Mouse (Mus musculus): ENCODE results near the gene Neurod4. TPM values are rescaled to one million over a fixed set of nuclear protein-coding genes. Genes with fewer than 3 reads are reported as not detected.
"Not testable (repeated sequence)": the region's sequence is repeated elsewhere in the genome, so short reads cannot be mapped to it uniquely, and the experiment has no call there.

The Neurod4 gene
- polyA plus RNA-seq, 1 experiment: not detected

GRCm38 (mm10) chr10:130314110-130314829 lies 34.2 kb upstream of the Neurod4 start:
- H3K4me1 ChIP-seq (ENCODE audit: control insufficient read depth, insufficient read depth, insufficient read length, low read length): no peaks in the 10 kb centered on the region
- TF ChIP-seq POLR2A (IDR thresholded peaks at IDR 0.05; ENCODE audit: low read depth, low read length) (no peak), CTCF (IDR thresholded peaks at IDR 0.05; ENCODE audit: extremely low read depth, insufficient read length, insufficient replicate concordance, low read depth, low read length) (no peak)
- no peaks in the 10 kb centered on the region for H3K27me3 ChIP-seq (ENCODE audit: control insufficient read depth, insufficient read depth, low read length)
- WGBS: 54% methylated on average over 2 of the region's 2 CpGs
- no peak overlapping the region for H3K27ac ChIP-seq (ENCODE audit: insufficient read depth, low read depth, low read length)
- H3K4me3 ChIP-seq (ENCODE audit: low read depth, low read length): no peak overlapping the region
- H3K36me3 ChIP-seq (ENCODE audit: control insufficient read depth, insufficient read depth, low read length): no peaks in the 10 kb centered on the region

- 46% methylated on average over 1 of the region's 1 CpGs for WGBS
- H3K27ac ChIP-seq (ENCODE audit: insufficient read depth, low read depth, low read length): no peak overlapping the region
- no peaks in the 10 kb centered on the region for H3K36me3 ChIP-seq (ENCODE audit: control insufficient read depth, insufficient read depth, low read length)
- H3K4me1 ChIP-seq (ENCODE audit: control insufficient read depth, insufficient read depth, insufficient read length, low read length): no peaks in the 10 kb centered on the region
- TF ChIP-seq CTCF (IDR thresholded peaks at IDR 0.05; ENCODE audit: extremely low read depth, insufficient read length, insufficient replicate concordance, low read depth, low read length) (no peak), POLR2A (IDR thresholded peaks at IDR 0.05; ENCODE audit: low read depth, low read length) (no peak)
- no peak overlapping the region for H3K4me3 ChIP-seq (ENCODE audit: low read depth, low read length)
- H3K27me3 ChIP-seq (ENCODE audit: control insufficient read depth, insufficient read depth, low read length): no peaks in the 10 kb centered on the region
These were observed 33.5 kb upstream of the Neurod4 start for GRCm38 (mm10) chr10:130313531-130313930.

- Histone ChIP-seq H3K4me3 (ENCODE audit: low read depth, low read length) (no peak overlapping the region), H3K4me1 (ENCODE audit: control insufficient read depth, insufficient read depth, insufficient read length, low read length) (no peaks in the 10 kb centered on the region), H3K36me3 (ENCODE audit: control insufficient read depth, insufficient read depth, low read length) (no peaks in the 10 kb centered on the region), H3K27me3 (ENCODE audit: control insufficient read depth, insufficient read depth, low read length) (no peaks in the 10 kb centered on the region), H3K27ac (ENCODE audit: insufficient read depth, low read depth, low read length) (no peak overlapping the region)
- WGBS: 69% methylated on average over 2 of the region's 2 CpGs
- no peak for TF ChIP-seq CTCF (IDR thresholded peaks at IDR 0.05; ENCODE audit: extremely low read depth, insufficient read length, insufficient replicate concordance, low read depth, low read length)
- TF ChIP-seq POLR2A (IDR thresholded peaks at IDR 0.05; ENCODE audit: low read depth, low read length): no peak
These were observed 31.6 kb upstream of the Neurod4 start for GRCm38 (mm10) chr10:130311534-130312227.

GRCm38 (mm10) chr10:130304138-130304537 lies 24.1 kb upstream of the Neurod4 start:
- not testable (repeated sequence) for H3K27ac ChIP-seq (ENCODE audit: insufficient read depth, low read depth, low read length); H3K27me3 ChIP-seq (ENCODE audit: control insufficient read depth, insufficient read depth, low read length); H3K4me3 ChIP-seq (ENCODE audit: low read depth, low read length); H3K4me1 ChIP-seq (ENCODE audit: control insufficient read depth, insufficient read depth, insufficient read length, low read length); H3K36me3 ChIP-seq (ENCODE audit: control insufficient read depth, insufficient read depth, low read length)
- 72% methylated on average over 4 of the region's 5 CpGs for WGBS

GRCm38 (mm10) chr10:130298748-130299147 lies 18.7 kb upstream of the Neurod4 start:
- not testable (repeated sequence) for H3K36me3 ChIP-seq (ENCODE audit: control insufficient read depth, insufficient read depth, low read length); H3K4me1 ChIP-seq (ENCODE audit: control insufficient read depth, insufficient read depth, insufficient read length, low read length); H3K4me3 ChIP-seq (ENCODE audit: low read depth, low read length); H3K27ac ChIP-seq (ENCODE audit: insufficient read depth, low read depth, low read length); H3K27me3 ChIP-seq (ENCODE audit: control insufficient read depth, insufficient read depth, low read length)
- 19% methylated on average over 4 of the region's 4 CpGs for WGBS

- H3K27ac ChIP-seq (ENCODE audit: insufficient read depth, low read depth, low read length): no peak overlapping the region
- no peaks in the 10 kb centered on the region for H3K36me3 ChIP-seq (ENCODE audit: control insufficient read depth, insufficient read depth, low read length)
- WGBS: 18% methylated on average over 3 of the region's 3 CpGs
- H3K4me3 ChIP-seq (ENCODE audit: low read depth, low read length): no peak overlapping the region
- no peaks in the 10 kb centered on the region for H3K4me1 ChIP-seq (ENCODE audit: control insufficient read depth, insufficient read depth, insufficient read length, low read length)
- H3K27me3 ChIP-seq (ENCODE audit: control insufficient read depth, insufficient read depth, low read length): no peaks in the 10 kb centered on the region
- no peak for TF ChIP-seq POLR2A (IDR thresholded peaks at IDR 0.05; ENCODE audit: low read depth, low read length)
- TF ChIP-seq CTCF (IDR thresholded peaks at IDR 0.05; ENCODE audit: extremely low read depth, insufficient read length, insufficient replicate concordance, low read depth, low read length): no peak
These were observed 13.8 kb upstream of the Neurod4 start for GRCm38 (mm10) chr10:130293741-130294408.

DNA sequence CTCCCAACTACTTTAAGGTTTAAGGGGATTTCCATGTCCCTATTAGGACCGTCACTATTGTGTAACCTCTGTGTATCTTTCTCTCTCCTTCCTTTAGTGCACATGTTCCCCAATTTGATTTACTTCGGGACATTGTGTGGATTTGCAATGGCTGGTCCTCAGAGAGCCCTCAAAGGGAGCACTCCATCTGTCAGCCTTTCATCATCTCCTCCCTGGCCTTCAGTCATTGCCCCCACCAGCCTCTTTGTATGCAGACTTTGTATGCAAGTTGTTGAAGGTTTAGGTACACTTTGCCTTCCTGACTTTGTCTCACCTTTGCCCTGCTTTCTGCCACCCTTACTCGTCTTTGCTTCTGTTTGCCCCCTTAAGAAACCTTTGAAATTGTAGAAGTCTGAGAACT lies 8.0 kb upstream of the Neurod4 start:
- H3K27ac ChIP-seq (ENCODE audit: insufficient read depth, low read depth, low read length): no peak overlapping the region
- no peaks in the 10 kb centered on the region for H3K4me1 ChIP-seq (ENCODE audit: control insufficient read depth, insufficient read depth, insufficient read length, low read length)
- no peaks in the 10 kb centered on the region for H3K36me3 ChIP-seq (ENCODE audit: control insufficient read depth, insufficient read depth, low read length)
- H3K4me3 ChIP-seq (ENCODE audit: low read depth, low read length): no peak overlapping the region
- H3K27me3 ChIP-seq (ENCODE audit: control insufficient read depth, insufficient read depth, low read length): no peaks in the 10 kb centered on the region
- TF ChIP-seq CTCF (IDR thresholded peaks at IDR 0.05; ENCODE audit: extremely low read depth, insufficient read length, insufficient replicate concordance, low read depth, low read length): no peak
- 39% methylated on average over 3 of the region's 3 CpGs for WGBS
